Mouse (Mus musculus) MN1 (cell line): ENCODE measurements around the gene Fam169b.
"Not testable (repeated sequence)": the region's sequence is repeated elsewhere in the genome, so short reads cannot be mapped to it uniquely, and the experiment has no call there.

ENCODE experiments used
- DNase-seq: peaks from one replicate; pipeline ENCODE4 v3.0.0-alpha.2; 2016; ENCODE audit warnings: low spot score

Fam169b gene

GRCm38 (mm10) chr7:68264028-68264453 is 9.6 kb upstream of the Fam169b start, which contains the start of gene Pgpep1l:
Pgpep1l (minus strand) TSS chr7:68264233.
- DNase-seq: peak; percentile 79

- DNase-seq: peak; percentile 36
These were observed 9.1 kb upstream of the Fam169b start for GRCm38 (mm10) chr7:68264531-68264930.

- no peak for DNase-seq
These were observed 8.2 kb upstream of the Fam169b start for GRCm38 (mm10) chr7:68265391-68265790.

- no peak for DNase-seq
These were observed 6.9 kb upstream of the Fam169b start for GRCm38 (mm10) chr7:68266691-68267090.

GRCm38 (mm10) chr7:68270551-68270950 is 3.1 kb upstream of the Fam169b start:
- no peak for DNase-seq

GRCm38 (mm10) chr7:68271816-68272215 is 1.8 kb upstream of the Fam169b start:
- no peak for DNase-seq

- no peak for DNase-seq
These were observed 1.0 kb upstream of the Fam169b start for GRCm38 (mm10) chr7:68272607-68273006.

- DNase-seq: no peak
These were observed 579 bp downstream of the Fam169b start for GRCm38 (mm10) chr7:68274218-68274617.

- no peak for DNase-seq
These were observed 1.3 kb downstream of the Fam169b start for GRCm38 (mm10) chr7:68274951-68275350.

GRCm38 (mm10) chr7:68275445-68275837 is 1.8 kb downstream of the Fam169b start:
- DNase-seq: not testable (repeated sequence)

- no peak for DNase-seq
These were observed 2.4 kb downstream of the Fam169b start for GRCm38 (mm10) chr7:68275838-68276731.

GRCm38 (mm10) chr7:68277054-68277896 is 3.6 kb downstream of the Fam169b start:
- no peak for DNase-seq

- DNase-seq: no peak
These were observed 4.2 kb downstream of the Fam169b start for GRCm38 (mm10) chr7:68277897-68278270.

- DNase-seq: no peak
These were observed 4.7 kb downstream of the Fam169b start for GRCm38 (mm10) chr7:68278385-68278784.

- no peak for DNase-seq
These were observed 5.3 kb downstream of the Fam169b start for GRCm38 (mm10) chr7:68278908-68279307.

GRCm38 (mm10) chr7:68279481-68279880 is 5.8 kb downstream of the Fam169b start:
- no peak for DNase-seq

GRCm38 (mm10) chr7:68280352-68280869 is 6.8 kb downstream of the Fam169b start:
- no peak for DNase-seq

- DNase-seq: no peak
These were observed 7.7 kb downstream of the Fam169b start for GRCm38 (mm10) chr7:68281341-68281740.

GRCm38 (mm10) chr7:68282304-68283132 is 8.9 kb downstream of the Fam169b start:
- DNase-seq: no peak

GRCm38 (mm10) chr7:68283133-68283520 is 9.5 kb downstream of the Fam169b start:
- DNase-seq: not testable (repeated sequence)

- DNase-seq: no peak
These were observed 10.1 kb downstream of the Fam169b start for GRCm38 (mm10) chr7:68283776-68284175.

GRCm38 (mm10) chr7:68285851-68286298 is 12.2 kb downstream of the Fam169b start:
- no peak for DNase-seq
